Mouse (Mus musculus): ENCODE measurements around the gene Grid2. TPM values are rescaled to one million over a fixed set of nuclear protein-coding genes. Genes with fewer than 3 reads are reported as not detected.

The Grid2 gene
- total RNA-seq, 2 experiments from 2014 or later = 0.10 to 0.17 TPM

DNA sequence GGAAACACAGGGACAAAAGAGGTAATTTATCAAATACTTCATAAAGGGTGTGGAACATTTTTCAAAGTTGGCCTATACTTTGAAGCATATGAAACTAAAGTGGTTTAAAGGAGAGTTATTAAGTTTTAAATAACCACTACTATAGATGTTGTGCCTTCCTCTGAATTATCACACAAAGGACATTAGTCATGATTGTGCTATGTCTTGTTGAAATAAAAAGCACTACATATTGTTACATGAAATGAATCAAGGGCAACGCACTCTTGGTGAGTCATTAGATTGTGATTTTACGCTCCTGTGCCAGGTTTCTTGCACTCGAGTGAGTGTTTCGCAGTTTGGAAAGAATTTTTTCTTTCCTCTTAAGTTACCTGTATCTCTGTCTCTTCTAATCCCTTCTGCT lies 335.0 kb downstream of the Grid2 start:
- no peak for DNase-seq
- intact Hi-C loops (cut with DNase I) = no loop called here

DNA sequence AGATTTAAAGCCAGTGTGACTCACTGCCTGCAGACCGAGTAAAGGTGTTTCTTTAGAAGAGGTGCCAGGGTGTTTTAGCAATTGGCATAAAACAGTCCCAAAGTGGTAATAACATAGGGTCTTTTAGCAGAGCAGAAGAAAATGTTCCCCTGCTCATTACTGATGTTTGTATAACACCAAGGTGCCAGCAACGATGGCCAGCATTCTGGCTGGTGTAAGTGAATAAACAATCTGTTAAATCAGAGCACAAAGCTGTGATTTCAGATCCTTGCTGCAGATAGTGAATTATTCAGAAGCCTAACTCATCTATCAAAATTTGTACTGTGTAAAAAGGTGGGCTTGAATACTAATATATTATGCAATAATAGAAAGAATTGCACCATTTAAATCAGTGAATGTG lies 353.9 kb downstream of the Grid2 start:
- intact Hi-C loops (cut with DNase I) = no loop called here
- no peak for DNase-seq

DNA sequence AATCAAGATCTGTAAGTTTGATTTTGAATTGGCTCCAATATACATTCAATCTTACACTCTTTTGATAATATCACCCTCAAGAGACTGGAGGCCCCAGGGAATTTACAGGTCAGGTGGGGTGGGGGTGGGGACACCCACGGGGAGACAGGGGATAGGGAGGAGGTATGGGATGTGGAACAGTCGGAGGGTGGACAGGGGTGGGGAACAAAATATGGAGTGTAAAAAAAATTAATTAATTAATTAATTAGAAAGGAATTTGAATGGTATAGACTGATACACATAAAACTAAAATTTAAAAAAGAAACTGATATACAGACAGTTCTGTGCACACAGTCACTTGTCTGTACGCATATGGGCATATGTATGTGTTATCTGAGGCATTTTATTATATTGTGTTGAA lies 380.3 kb downstream of the Grid2 start:
- intact Hi-C loops (cut with DNase I) = no loop called here

DNA sequence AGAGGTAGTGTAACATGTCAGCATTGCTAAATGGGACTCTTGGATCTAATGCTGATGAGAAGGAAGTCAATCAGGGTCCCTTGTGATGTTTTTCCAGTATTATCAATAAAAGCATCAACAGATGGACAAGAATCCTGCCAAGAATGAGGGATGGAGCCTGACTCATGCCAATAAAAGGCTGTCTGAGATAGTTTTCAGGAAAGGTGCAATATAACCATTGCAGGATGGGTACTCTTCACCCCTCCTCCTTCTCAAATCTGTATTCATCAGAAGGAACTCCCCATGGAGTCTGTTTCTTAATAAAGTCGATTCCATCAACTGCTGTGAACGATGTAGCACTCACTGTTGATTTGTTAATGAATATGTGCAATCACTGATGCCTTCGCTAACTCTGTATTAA lies 403.7 kb downstream of the Grid2 start:
- intact Hi-C loops (cut with DNase I) = no loop called here
- no peak for DNase-seq

More for the DNA sequence above, 380.3 kb downstream of the Grid2 start:
- no peak for DNase-seq

DNA sequence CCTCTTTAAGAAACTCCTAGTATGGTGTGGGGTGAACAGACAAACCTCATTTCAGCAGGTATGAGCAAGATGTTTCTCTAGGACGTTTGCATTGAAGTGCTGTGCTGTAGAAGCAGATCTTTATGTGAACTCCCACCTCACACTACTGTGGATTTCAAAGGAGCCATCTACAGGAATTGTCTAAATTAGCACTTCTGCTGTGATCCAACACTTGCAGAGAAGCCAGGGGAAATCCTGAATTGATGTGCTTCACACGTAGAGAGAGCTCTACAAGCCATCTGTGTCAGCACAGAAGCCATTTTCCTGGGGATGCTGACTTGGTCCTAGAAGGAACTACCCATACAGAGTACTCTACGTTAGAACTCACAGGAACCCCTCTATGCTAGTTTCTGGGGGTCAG lies 430.0 kb downstream of the Grid2 start:
- no peak for DNase-seq

DNA sequence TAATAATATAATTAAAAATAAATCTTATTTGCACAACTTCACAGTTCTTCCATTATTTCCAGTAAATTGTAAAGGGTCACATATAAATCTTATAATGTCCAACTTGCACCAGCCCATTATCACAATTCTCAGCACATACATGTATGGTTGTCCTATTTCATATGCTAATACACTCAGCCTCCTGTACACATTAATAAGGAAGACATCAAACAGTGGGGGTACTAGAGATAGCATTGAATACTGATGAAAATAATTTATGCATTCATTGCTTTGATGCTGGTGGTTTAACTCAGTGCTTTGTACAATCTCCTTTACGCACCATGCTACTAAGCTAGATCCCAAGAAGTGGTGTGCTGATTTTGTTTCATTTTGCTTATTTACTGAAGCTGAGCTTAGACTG lies 446.0 kb downstream of the Grid2 start:
- intact Hi-C loops (cut with DNase I) = no loop called here
- DNase-seq = no peak

More for the DNA sequence above, 430.0 kb downstream of the Grid2 start:
- intact Hi-C loops (cut with DNase I) = no loop called here

DNA sequence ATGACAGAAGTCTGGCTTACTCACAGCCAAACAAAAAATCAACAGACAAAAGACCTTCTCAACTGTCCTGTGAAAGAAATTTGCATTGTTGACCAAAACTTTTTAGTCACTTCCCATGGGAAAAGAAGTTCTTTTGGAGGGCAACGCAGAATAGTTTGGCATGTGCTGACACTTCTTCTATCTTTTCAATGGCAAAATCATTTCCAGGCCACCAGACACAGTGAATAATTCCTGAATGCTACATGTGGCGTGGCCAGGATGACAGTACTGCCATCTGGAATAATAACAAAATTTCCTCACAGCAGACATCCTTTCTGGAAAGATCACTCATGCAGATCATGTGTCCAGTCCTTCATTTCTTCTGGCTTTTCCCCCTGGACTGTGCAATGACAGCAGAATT lies 478.1 kb downstream of the Grid2 start:
- intact Hi-C loops (cut with DNase I) = no loop called here
- DNase-seq = no peak

DNA sequence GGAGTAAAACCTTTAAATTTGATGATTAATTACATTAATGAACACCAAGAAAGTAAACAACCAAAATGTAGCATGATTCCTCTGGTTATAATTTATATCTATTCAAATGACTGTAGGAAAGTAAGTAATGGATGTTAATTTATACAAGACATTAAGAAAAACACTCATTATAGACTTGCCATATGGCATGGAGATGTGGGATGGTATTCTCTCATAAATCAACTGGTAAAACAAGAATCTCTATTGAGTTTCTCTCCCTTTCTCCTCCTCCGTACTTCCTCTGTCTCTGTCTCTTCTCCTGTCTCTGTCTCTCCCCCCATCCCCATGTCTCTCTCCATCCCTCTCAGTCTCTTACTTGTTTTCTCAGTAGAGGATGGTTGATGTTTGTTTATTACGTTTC lies 506.9 kb downstream of the Grid2 start:
- intact Hi-C loops (cut with DNase I) = no loop called here
- no peak for DNase-seq

DNA sequence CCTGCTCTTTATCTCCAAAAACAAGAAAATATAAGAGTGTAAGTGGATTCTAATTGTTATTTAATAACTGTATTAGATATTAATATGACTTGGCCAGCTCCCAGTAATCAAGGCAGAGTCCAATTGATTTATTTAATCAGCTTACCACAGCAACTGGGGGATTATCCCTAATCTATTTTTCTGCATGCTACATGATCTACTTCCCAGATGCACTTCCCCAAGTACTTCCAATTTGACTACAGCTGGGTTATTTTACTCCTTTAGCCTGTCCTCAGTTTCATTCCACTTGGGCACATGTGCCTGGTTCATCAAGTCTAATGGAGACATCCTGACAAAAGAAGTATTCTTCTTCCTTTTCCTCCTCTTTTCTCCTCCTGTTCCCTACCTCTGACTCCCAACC lies 539.0 kb downstream of the Grid2 start:
- intact Hi-C loops (cut with DNase I) = no loop called here
- no peak for DNase-seq

DNA sequence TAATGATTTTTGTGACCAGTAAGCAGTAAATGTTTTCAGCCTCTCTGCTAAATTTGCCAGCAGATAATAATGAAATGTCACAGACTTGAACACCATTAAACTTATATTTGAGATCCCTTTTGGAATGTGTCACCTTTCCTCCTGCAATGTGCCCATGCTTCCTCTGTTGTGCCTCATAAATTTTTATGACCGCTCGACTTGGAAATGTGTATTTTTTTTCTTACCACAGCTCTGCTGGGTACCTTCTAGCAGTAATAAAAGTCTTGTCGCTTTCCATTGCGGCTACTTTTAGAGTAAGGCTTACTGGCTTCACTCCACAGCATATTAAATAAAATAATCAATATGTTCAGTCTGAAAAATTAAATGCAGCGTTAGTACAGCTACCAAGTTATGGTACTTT lies 564.6 kb downstream of the Grid2 start:
- DNase-seq = no peak
- intact Hi-C loops (cut with DNase I) = no loop called here

DNA sequence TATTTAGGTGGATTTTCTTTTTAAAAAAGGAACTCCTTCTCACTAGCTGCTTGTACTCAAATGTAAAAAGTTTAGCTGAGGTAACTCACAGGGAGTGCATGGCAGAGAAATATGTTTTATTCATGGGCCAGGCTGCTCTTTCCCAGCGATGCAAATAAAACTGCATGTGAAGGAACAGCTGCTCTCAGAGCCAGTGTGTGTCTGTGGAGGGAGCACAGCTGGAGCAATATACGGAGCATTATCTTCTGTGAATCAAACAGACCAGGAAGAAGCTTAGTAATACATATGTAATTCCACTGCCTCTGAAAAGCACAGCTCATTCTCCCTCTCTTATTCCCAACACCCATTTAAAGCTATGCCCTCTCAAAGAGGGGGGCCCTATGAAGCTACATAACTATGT lies 607.0 kb downstream of the Grid2 start:
- no peak for DNase-seq
- intact Hi-C loops (cut with DNase I) = no loop called here

DNA sequence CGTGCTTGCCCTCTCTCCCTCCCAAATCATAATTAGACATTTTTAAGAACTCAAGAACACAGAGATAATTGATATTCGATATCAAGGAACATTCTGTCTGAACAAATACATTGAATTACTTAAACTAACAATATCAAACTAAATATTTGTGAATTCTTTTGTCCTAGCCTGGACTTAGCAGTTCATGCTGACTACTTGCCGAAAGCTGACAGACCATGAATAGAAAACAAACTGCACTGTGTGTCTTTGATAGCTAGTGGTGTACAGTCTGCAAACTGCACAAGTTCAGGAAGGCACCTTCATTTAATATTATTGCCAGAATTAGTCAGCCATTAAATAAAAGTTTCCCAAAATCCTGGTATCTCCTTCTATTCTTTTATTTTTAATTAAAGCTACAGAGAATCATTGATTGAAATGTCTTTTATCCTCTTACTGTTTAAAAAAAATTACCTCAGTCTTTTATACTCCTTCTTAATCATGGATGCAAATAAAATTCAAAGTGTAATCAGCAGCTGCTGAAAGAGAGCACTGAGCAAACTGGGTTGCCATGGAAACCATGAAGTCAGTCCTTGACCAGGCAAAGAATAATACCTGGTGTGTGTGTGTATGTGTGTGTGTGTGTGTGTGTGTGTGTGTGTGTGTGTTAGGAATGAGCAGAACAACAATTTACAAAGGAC lies 621.5 kb downstream of the Grid2 start:
- intact Hi-C loops (cut with DNase I) = no loop called here
- no peak for DNase-seq

DNA sequence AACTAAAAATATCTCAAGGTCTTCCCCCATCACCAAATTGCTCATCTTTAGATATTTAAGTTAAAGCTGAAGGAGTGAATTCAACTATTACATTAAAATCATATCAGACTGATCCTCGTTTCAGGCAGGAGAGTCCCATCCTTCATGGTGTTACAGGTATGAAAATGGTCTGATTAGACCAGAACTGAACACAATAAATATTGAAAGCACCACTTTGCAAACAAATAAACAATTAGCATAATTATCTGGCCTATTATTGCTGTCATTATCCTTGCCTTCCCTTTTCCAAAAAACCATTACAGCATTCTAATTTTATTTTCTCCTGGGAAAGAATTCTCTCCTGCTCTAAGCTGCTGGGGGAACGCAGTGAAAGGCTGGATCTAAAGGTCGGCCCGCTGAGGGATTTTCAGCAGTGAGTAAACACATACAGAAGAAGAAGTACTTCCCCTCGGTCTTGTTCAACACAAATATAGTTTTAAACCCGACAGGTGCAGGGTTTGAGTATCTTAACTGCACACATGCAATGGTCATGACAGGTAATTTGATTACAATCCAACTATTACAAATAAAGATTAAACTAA lies 622.2 kb downstream of the Grid2 start:
- intact Hi-C loops (cut with DNase I) = no loop called here

DNA sequence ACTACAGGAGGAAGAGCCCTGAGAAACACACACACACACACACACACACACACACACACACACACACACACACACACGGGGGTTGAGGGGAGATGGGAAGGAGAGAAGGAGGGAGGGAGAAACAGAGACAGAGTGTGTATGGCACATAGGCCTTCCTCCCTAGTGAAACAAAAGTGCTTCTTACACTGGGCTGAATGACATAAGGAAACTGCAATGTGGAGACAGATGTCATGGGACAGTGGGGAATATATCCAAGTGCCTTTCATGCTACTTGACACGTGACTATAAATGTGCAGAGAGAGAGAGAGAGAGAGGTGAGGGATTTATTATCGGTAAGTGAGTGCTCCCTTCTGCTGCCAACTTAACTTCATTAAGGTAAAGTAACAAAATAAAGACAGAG lies 639.0 kb downstream of the Grid2 start:
- intact Hi-C loops (cut with DNase I) = no loop called here
- no peak for DNase-seq

More for the DNA sequence above, 622.2 kb downstream of the Grid2 start:
- no peak for DNase-seq

DNA sequence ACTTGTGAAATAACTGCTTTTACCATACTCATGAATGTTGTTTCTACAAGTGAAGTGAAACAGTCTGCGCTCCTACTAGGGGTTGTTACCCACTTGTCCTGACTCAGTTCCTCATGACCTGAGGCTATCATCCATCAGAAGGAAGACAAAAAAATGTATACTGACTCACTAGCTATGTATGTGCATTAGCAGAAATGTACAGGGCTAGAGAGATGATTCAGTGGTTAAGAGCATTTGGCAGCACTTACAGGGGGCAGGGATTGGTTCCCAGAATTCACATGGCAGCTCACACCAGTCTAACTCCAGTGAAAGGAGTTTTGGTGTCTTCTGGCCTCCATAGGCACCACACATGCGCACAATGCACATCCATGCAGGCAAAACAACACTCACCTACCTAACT lies 642.5 kb downstream of the Grid2 start:
- intact Hi-C loops (cut with DNase I) = no loop called here
- no peak for DNase-seq

DNA sequence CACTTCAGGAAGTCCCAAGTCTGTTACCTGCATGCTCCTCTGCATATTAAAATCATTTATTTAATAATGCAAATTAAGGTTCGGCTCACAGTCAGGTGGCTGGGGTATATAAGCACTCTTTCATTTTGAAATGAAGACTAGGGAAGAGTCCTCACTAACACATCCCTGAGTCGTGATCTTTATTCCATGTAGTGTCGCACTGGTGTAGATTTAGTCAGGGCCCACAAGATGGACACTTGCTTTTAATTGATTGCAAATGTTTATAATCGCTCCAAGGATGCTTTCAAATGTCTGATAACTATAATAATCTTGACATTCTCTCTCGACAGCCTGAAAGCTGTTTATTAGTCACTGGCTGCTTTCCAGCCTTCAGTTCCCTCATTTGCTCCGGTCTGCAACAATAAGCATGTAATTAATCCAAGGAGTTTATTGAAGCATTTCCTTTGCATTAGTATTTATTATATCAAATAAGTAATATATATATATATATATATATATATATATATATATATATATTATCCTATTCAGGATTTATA lies 661.4 kb downstream of the Grid2 start:
- intact Hi-C loops (cut with DNase I) = no loop called here
- DNase-seq = no peak

DNA sequence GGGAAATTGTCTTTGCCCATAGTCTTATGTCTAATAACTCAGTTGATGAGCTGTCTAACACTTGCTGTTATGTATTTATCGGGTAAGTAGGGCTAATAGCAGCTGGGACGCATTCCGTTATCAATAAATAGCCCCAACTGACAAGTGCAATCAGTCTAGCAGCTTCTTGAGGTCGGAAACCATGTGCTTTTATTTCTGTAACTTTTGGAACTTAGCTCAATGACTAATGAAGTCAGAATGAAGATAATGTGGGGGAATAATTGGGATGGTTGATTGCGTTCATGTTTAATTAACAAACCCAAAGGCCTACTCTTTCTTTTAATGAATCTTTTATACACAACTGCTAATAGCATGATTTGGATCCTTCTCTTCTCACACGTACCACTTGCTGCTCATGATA lies 666.3 kb downstream of the Grid2 start:
- no peak for DNase-seq
- intact Hi-C loops (cut with DNase I) = no loop called here

DNA sequence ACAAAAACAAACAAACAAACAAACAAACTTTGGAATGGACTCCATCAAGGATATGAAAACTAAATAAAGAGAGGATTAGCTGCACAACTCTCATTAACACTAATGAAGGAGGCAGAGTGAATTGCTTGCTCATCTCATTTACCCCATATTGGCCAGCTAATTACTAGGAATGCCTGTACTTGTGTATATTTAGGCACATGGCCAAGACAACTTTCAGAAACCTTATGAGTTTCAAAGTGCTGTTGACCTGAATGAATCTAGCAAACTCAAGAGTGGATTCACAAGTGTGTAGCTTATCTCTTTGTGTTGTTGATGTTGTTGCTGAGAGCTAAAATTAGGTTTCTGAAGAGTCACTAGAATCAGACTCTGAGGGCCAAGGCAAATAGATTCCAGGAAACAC lies 675.5 kb downstream of the Grid2 start:
- intact Hi-C loops (cut with DNase I) = no loop called here
- no peak for DNase-seq

DNA sequence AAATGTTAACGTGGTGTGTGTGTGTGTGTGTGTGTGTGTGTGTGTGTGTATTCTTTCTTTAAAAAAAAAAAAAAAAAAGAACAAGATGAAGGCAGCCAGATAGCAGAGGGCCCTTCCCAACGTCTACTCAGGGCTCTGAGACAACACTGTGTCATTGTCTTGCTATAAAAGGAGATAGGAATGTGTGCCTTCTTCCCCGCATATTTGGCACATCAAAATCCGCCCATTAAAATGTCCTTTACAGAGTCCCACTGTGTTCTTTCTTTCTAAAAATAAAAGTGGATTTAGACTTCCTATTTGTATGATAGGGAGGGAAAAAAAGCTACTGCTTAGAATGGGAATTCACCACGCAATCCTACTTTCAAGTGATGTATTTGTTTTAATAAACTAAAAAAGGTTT lies 691.0 kb downstream of the Grid2 start:
- intact Hi-C loops (cut with DNase I) = no loop called here

DNA sequence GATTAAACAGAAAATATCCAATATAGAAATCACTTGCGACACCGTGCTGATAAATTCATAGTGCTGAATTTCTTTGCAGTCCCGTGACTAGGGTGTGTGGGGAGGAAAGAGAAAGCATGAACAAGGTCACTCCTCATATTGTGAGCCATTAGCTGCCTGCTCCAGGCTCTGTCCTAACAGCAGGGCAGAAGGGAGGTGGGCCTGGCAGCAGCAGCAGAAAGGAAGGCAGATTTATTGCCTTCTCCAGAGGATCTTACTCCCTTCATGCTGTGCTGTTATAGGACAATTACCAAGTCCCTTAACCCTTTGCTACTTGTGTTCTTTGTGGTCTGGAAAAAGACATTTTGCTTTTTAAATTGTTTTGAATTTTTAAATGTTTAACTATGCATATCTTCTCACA lies 708.1 kb downstream of the Grid2 start:
- DNase-seq = no peak
- intact Hi-C loops (cut with DNase I) = no loop called here

More for the DNA sequence above, 691.0 kb downstream of the Grid2 start:
- no peak for DNase-seq

DNA sequence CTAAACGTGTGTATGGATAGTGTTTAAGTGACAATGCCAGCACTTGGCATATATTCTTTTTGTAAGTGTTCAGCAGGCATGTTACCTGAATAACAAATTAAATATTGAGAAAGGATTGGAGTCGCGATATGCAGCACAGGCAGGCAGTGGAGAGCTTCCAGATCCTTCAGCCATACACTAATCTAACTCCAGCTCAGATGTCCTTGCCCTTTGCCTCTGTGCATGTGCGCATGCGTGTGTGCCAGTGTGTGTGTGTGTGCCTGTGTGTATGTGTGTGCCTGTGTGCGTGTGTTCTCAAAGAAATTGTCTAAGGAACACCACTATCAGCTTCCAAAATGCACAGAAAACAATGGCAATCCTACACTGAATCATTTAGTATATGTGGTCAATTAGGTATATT lies 708.6 kb downstream of the Grid2 start:
- DNase-seq = no peak
- intact Hi-C loops (cut with DNase I) = no loop called here

DNA sequence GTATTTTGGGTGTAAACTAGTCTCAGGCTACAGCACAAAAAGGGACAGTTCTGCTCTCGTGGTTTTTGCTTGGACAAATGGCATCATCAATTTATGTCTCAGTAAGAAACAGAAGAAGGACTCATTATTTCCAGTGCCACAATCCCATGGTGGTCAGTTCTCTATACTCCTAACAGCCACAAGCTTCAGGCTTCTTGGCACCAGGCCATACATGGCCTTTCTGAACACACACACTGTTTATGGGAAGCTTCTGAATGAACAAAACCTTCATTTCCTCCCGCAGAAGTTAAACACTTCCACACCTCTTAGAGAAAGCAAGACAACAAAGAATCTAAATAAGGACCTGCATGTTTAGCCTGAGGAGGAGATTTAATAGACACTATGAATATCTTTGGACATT lies 709.1 kb downstream of the Grid2 start:
- intact Hi-C loops (cut with DNase I) = no loop called here
- DNase-seq = no peak
